Mouse (Mus musculus): ENCODE data around the gene 2310061I04Rik. TPM values are rescaled to one million over a fixed set of nuclear protein-coding genes. Genes with fewer than 3 reads are reported as not detected.
A peak's percentile ranks its signal among the peaks of the same experiment; 100 is the strongest.

Gene 2310061I04Rik
- polyA plus RNA-seq, 1 experiment, result 132 TPM

DNA sequence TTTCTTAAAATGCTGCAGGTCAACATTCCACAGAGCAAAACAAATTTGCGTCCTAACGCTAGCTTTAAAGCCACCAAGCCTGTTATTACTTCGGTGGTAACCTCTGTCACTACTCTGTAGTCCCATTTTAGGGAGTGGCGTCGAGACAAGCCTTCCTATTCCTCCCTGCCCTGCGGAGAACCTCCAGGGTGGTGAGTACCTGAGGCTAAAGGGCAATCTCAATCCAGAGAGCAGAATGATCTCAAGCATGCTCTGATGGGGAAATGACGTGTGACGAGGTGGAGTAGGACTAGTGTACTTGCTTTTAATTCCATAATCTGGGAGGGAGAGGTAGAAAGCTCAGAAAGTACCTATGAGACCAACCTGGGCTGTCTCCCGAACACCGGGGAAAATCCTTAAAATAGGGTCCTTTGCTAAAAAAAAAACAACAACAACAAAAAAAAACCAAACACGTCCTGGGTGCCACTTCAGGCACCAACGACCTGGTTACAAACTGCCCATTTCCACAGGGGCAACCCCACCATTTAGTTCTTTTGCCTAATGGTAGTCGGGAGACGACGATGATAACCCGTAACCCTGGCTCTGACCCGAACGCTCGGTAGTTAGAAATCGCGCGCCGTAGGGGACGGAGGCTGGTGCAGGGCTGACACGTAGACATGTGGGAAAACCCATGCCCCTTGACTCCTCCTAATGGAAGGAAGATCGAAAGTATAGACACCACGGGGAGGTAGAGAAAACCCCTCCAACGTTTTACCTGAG is 18.5 kb upstream of the 2310061I04Rik start:
- Histone ChIP-seq H3K27ac (ENCODE audit: insufficient read depth, low read depth, low read length) (peak overlapping the region; percentile 55), H3K27me3 (replicated peaks; ENCODE audit: control insufficient read depth, insufficient read depth, low read length) (no peaks in the 10 kb centered on the region), H3K4me3 (ENCODE audit: insufficient read depth, low read depth, low read length) (peak overlapping the region; percentile 69), H3K36me3 (ENCODE audit: control insufficient read depth, insufficient read depth, low read length) (peaks cover 11% of the 10 kb centered on the region), H3K4me1 (ENCODE audit: control insufficient read depth, insufficient read depth, low read length) (peaks cover 14% of the 10 kb centered on the region; the same call in 1 of the 2 replicates)
- WGBS, result 1% methylated on average over 28 of the region's 28 CpGs
- TF ChIP-seq CTCF (conservative IDR thresholded peaks at IDR 0.05; ENCODE audit: insufficient read depth, insufficient read length, low read depth, low read length) (no peak), POLR2A (IDR thresholded peaks at IDR 0.05; ENCODE audit: low read depth, low read length) (no peak)
- peak; percentile 75 for DNase-seq

DNA sequence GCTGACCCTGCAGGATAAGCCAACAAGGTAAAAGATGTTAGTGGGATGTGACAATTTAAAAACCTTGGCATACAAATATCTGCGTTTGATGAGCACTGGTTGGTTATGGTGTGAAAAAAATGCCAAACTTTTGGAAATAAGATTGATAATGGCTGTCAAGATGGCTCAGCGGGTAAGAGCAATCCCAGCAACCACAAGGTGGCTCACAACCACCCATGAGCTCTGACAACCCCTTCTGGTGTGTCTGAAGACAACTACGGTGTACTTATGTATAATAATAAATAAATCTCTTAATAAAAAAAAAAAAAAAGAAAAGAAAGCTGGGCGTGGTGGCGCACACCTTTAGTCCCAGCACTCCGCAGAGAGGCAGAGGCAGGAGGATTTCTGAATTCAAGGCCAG is 17.7 kb upstream of the 2310061I04Rik start:
- DNase-seq, result no peak
- Histone ChIP-seq H3K4me3 (ENCODE audit: insufficient read depth, low read depth, low read length) (no peak overlapping the region), H3K36me3 (ENCODE audit: control insufficient read depth, insufficient read depth, low read length) (peaks cover 11% of the 10 kb centered on the region), H3K27me3 (replicated peaks; ENCODE audit: control insufficient read depth, insufficient read depth, low read length) (no peaks in the 10 kb centered on the region), H3K4me1 (ENCODE audit: control insufficient read depth, insufficient read depth, low read length) (peaks cover 7% of the 10 kb centered on the region; the same call in 1 of the 2 replicates), H3K27ac (ENCODE audit: insufficient read depth, low read depth, low read length) (no peak overlapping the region)
- WGBS, result 80% methylated on average over 6 of the region's 6 CpGs
- TF ChIP-seq POLR2A (IDR thresholded peaks at IDR 0.05; ENCODE audit: low read depth, low read length) (no peak), CTCF (conservative IDR thresholded peaks at IDR 0.05; ENCODE audit: insufficient read depth, insufficient read length, low read depth, low read length) (0 out of 2 replicates have a peak, but pooled peaks have one; percentile 9)

DNA sequence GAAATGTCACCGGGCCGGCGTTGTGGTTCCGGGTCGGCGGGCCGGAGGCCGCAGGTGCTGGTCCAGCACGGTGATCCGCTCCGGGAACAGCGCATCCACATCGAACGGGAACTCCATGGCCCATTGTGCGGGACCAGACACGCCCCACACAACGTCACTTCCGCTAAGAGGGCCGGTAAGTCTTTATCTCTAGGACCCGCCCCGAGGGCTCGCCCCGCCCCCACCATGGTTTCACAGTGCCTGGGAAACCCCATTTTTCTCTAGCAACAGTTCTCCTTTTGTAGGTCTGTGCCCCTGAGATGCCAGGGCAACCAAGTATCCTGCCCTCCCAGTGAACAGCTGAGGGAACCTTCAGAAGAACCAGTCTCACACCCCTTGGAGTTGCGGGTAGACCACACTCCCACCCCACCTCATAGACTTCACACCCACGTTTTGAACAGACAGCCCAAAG is 12.7 kb upstream of the 2310061I04Rik start, which contains the start of gene Atat1:
Gene Atat1 (minus strand): TSS at position 157 of the 451 bp plus-strand sequence.
- 3% methylated on average over 25 of the region's 25 CpGs for WGBS
- Histone ChIP-seq H3K27ac (ENCODE audit: insufficient read depth, low read depth, low read length) (peak within 1 kb of the TSS; percentile 14; the same call in 1 of the 2 replicates), H3K4me3 (ENCODE audit: insufficient read depth, low read depth, low read length) (peak within 1 kb of the TSS; percentile 58), H3K36me3 (ENCODE audit: control insufficient read depth, insufficient read depth, low read length) (no peaks in the 10 kb centered on the region), H3K4me1 (ENCODE audit: control insufficient read depth, insufficient read depth, low read length) (no peaks in the 10 kb centered on the region), H3K27me3 (replicated peaks; ENCODE audit: control insufficient read depth, insufficient read depth, low read length) (no peaks in the 10 kb centered on the region)
- TF ChIP-seq CTCF (conservative IDR thresholded peaks at IDR 0.05; ENCODE audit: insufficient read depth, insufficient read length, low read depth, low read length) (no peak), POLR2A (IDR thresholded peaks at IDR 0.05; ENCODE audit: low read depth, low read length) (peak; percentile 54)
- DNase-seq, result peak; percentile 97

DNA sequence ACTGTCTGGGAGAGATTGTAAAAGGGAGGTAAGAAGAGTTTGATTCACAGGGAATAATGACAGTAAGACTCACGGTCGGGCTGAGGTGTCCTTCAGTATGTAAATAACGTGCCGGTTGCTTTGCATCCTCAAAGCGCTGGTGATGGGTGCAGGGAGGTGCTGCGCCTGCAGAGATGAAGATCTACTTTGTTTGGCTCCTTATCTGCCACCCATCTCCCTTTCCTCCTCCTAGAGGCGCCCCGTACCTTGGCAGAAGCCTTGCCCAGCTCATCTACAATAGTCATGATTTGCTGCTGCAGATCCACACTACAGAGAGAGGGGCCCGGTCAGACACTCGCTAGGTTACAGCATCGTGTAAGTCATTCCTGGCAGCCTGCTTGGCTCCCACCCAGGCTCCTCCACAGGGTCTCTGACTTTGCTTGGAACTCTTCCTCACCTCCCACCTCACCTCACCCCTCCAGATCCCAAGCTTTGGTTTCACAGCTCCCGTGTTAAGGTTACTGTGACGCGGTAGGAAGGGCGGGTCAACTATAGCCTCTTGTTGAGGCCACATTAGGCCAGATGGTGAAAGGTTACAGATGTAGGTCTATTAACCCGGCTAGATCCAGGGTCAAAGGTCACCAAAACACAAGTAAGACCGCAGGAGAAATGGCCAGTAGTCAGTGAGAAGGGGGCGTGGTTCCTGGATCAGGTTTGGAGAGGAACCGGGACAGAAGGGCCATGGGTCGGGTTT is 12.1 kb upstream of the 2310061I04Rik start:
- Histone ChIP-seq H3K27ac (ENCODE audit: insufficient read depth, low read depth, low read length) (peak overlapping the region; percentile 14; the same call in 1 of the 2 replicates), H3K4me3 (ENCODE audit: insufficient read depth, low read depth, low read length) (peak overlapping the region; percentile 58), H3K4me1 (ENCODE audit: control insufficient read depth, insufficient read depth, low read length) (peaks cover under 1% of the 10 kb centered on the region; the same call in 1 of the 2 replicates), H3K36me3 (ENCODE audit: control insufficient read depth, insufficient read depth, low read length) (no peaks in the 10 kb centered on the region), H3K27me3 (replicated peaks; ENCODE audit: control insufficient read depth, insufficient read depth, low read length) (no peaks in the 10 kb centered on the region)
- DNase-seq, result no peak
- WGBS, result 13% methylated on average over 20 of the region's 20 CpGs
- TF ChIP-seq CTCF (conservative IDR thresholded peaks at IDR 0.05; ENCODE audit: insufficient read depth, insufficient read length, low read depth, low read length) (no peak), POLR2A (IDR thresholded peaks at IDR 0.05; ENCODE audit: low read depth, low read length) (no peak)

DNA sequence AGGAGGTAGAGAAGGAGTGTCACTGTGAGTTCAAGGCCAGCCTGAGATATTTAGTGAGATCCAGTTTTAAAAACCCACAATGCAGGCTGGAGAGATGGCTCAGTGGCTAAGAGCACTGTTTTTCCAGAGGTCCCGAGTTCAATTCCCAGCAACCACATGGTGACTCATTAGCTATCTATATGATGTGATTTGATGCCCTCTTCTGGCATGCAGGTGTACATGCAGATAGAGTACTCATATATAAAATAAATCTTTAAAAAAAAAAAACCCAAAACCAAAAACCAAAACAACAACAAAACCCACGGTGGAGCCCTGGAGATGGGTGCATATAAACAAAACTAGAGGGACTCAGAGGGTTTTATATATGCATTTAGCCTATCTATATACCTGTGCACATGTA is 10.4 kb upstream of the 2310061I04Rik start:
- peaks cover 11% of the 10 kb centered on the region; the same call in 1 of the 2 replicates for H3K4me1 ChIP-seq (ENCODE audit: control insufficient read depth, insufficient read depth, low read length)
- H3K27ac ChIP-seq (ENCODE audit: insufficient read depth, low read depth, low read length), result no peak overlapping the region
- WGBS, result 68% methylated on average over 2 of the region's 2 CpGs
- H3K4me3 ChIP-seq (ENCODE audit: insufficient read depth, low read depth, low read length), result no peak overlapping the region
- DNase-seq, result no peak
- no peaks in the 10 kb centered on the region for H3K36me3 ChIP-seq (ENCODE audit: control insufficient read depth, insufficient read depth, low read length)
- H3K27me3 ChIP-seq (replicated peaks; ENCODE audit: control insufficient read depth, insufficient read depth, low read length), result no peaks in the 10 kb centered on the region
- no peak for TF ChIP-seq POLR2A (IDR thresholded peaks at IDR 0.05; ENCODE audit: low read depth, low read length)

DNA sequence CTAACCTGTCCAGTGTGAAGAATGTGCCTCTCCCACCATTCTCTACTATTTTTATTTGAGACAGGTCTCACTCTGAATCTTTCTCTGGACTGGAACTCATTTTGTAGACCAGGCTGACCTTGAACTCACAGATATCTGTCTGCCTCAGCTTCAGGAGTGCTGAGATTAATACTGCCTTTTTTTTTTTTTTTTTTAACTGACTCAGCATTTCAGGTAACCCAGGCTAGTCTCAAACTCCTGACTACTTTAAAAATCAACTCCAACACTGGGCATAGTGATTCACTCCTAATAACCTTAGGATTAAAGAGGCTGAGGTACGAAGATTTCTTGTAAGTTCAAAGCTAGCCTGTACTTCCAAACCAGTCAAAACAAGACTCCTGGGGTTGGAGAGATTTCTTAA is 8.4 kb upstream of the 2310061I04Rik start:
- no peak for TF ChIP-seq POLR2A (IDR thresholded peaks at IDR 0.05; ENCODE audit: low read depth, low read length)
- TF ChIP-seq CTCF (conservative IDR thresholded peaks at IDR 0.05; ENCODE audit: insufficient read depth, insufficient read length, low read depth, low read length), result no peak
- DNase-seq, result no peak
- no peak overlapping the region for H3K4me3 ChIP-seq (ENCODE audit: insufficient read depth, low read depth, low read length)
- H3K36me3 ChIP-seq (ENCODE audit: control insufficient read depth, insufficient read depth, low read length), result no peaks in the 10 kb centered on the region
- WGBS, result 91% methylated on average over 1 of the region's 1 CpGs
- H3K4me1 ChIP-seq (ENCODE audit: control insufficient read depth, insufficient read depth, low read length), result peaks cover 11% of the 10 kb centered on the region; the same call in 1 of the 2 replicates
- no peak overlapping the region for H3K27ac ChIP-seq (ENCODE audit: insufficient read depth, low read depth, low read length)
- no peaks in the 10 kb centered on the region for H3K27me3 ChIP-seq (replicated peaks; ENCODE audit: control insufficient read depth, insufficient read depth, low read length)

DNA sequence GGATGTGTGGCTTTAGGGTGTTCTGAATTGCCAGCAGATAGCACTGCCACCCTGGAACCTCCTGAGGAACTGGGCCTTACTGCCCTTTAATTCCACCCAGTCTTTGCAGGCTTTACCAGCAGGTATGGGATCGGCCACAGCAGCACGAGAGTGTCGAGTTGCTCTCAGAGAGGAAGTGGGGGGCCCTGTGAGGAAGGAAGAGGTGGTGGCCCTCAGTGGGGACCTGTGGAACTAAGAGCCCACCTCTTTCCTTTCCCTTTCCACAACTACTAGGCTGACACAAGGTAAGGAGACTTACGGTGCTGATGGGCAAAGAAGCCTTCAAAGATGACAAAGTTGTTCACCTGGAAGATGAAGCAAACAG is 6.7 kb upstream of the 2310061I04Rik start:
- Histone ChIP-seq H3K4me1 (ENCODE audit: control insufficient read depth, insufficient read depth, low read length) (peaks cover 11% of the 10 kb centered on the region; the same call in 1 of the 2 replicates), H3K27ac (ENCODE audit: insufficient read depth, low read depth, low read length) (peak overlapping the region; percentile 6; the same call in 1 of the 2 replicates), H3K4me3 (ENCODE audit: insufficient read depth, low read depth, low read length) (no peak overlapping the region), H3K27me3 (replicated peaks; ENCODE audit: control insufficient read depth, insufficient read depth, low read length) (no peaks in the 10 kb centered on the region), H3K36me3 (ENCODE audit: control insufficient read depth, insufficient read depth, low read length) (no peaks in the 10 kb centered on the region)
- TF ChIP-seq CTCF (conservative IDR thresholded peaks at IDR 0.05; ENCODE audit: insufficient read depth, insufficient read length, low read depth, low read length) (no peak), POLR2A (IDR thresholded peaks at IDR 0.05; ENCODE audit: low read depth, low read length) (no peak)
- DNase-seq, result no peak
- 51% methylated on average over 4 of the region's 4 CpGs for WGBS

Data from kidney, adult 2 months (tissue).